Mouse (Mus musculus) lung, postnatal 10 days (tissue): ENCODE results near the gene Cfap54.
A peak's percentile ranks its signal among the peaks of the same experiment; 100 is the strongest.

Source experiments
- DNase-seq: peaks from one replicate; pipeline ENCODE4 v3.0.0; 2021

The Cfap54 gene

DNA sequence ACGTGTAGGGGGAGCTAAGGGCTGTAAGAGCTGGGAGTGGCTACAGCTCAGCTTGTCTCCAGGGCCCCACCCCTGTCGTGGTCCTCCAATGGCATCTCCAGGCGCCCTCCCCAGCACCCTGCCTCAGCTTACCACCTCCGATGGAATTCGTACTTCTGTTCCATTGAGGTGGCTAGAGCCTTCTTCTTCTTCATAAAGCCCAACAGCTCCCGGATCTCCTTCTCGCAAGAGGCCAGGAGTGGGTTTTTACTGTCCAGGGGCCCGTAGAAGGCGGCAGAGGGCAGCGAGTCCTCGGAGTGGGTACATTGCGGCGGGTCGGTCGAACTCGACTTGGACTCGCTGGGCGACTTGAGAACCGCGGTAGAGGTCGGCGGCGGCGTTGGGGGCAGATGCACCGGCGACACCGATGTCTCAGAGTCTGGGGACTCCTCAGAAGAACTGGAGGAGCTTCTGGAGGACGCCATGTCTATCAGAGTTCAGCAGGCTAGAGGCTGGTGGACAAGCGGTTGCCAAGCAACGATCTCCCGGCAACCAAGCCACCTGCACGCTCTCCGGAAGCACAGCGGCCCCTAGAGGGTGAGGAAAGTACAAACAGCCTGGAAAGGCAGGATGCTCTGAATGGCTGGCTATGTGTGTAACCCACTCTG, at the start of gene Cfap54:
Gene Cfap54 (minus strand): TSS at position 486 of the 647 bp plus-strand sequence.
- DNase-seq: peak; percentile 92

DNA sequence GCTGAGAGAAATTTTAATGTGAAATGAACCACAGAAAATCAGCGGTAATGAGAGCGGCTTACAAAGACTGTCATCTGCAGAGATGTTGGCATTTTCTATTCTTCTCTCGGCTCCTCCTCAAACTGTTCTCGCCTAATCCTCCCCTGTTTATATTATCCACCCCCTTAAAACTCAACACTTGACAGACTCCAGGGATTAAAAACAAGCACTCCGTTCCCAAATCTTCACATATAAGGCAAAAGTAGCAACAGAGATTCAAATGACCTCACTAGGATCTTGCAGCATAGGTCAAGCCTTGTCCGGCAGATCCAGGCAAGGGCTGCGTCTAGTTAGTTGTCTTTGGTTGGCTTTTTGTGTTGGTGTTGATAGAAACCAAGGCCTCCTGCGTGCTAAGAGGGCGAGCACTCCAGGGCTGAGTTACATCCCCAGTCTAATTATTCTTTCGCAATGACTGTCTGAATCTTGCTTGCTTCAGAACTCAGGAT, 49.1 kb upstream of the Cfap54 start:
- no peak for DNase-seq

DNA sequence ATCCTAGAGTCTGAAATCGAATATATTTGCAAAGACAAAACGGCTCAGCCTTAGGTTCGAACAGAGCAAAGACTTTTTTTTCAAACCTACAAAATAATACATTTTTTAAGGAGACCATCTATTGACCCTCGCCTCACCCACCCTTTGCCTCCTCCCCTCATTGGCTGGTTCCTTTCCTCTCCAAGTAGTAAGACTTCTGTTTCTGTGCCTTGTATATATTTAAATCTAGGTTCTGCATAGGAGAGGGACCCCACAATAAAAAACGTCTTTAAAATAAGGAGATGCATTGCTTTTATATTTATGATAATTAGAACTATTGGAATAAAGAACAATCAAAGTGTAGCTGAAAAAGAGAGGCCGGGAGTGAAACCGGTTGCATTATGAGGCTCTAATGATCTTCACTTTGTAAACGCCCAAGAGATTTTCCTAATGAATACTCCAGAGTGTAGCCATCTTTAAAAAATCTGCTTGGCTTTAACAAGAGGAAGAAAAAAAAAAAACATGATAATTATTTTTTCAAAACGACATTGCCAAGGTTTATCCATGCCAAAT, 48.6 kb upstream of the Cfap54 start:
- no peak for DNase-seq

DNA sequence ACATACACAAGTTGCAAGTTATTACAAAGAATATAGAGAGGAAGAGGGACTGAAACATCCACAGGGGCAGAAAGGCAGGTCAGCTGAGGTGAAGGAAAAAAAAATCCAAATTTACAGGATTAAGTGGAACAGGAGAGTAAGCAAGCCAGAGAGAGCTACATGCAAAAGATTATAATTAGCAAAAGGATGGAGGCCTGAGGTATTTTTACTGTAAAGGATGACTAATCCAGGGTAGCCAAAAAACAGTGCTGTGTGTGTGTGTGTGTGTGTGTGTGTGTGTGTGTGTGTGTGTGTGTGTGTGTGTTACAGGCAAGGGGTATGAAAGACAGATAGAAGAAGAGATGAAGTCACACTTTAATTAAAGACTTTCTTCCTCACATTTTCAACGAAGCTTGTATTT, 47.9 kb upstream of the Cfap54 start:
- DNase-seq: no peak

DNA sequence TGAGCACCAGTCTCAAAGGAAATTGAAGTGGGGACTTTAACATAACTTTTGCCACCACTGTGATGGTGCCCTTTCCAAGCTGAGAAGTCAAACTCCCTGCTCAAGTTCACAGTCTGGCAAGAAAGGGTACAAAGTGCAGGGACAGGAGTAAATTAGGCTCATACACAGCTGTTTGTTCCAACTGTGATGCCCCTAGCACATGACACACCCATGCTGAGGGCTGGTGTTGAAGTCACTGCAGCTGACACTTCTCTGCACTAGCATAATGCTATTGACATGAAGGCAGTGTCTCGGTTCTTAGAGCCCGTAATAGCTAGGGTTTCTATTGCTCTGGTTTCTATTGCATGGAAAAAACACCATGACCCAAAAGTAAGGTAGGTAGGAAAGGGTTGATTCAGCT, 47.1 kb upstream of the Cfap54 start:
- DNase-seq: no peak

DNA sequence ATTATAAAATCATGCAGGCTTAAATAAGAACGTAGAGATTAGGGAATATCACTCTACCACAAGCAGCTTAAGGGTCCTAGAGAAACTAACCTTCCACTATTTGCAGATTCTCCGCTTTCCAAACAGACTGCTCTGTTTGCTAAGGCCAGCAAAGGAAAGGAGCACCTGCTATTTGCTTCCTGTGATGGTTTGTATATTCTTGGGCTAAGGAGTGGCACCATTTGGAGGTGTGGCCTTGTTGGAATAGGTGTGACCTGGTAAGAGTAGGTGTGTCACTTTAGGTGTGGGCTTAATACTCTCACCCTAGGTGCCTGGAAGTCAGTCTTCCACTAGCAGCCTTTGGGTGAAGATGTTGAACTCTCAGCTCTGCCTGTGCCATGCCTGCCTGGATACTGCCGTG, 44.6 kb upstream of the Cfap54 start:
- no peak for DNase-seq

DNA sequence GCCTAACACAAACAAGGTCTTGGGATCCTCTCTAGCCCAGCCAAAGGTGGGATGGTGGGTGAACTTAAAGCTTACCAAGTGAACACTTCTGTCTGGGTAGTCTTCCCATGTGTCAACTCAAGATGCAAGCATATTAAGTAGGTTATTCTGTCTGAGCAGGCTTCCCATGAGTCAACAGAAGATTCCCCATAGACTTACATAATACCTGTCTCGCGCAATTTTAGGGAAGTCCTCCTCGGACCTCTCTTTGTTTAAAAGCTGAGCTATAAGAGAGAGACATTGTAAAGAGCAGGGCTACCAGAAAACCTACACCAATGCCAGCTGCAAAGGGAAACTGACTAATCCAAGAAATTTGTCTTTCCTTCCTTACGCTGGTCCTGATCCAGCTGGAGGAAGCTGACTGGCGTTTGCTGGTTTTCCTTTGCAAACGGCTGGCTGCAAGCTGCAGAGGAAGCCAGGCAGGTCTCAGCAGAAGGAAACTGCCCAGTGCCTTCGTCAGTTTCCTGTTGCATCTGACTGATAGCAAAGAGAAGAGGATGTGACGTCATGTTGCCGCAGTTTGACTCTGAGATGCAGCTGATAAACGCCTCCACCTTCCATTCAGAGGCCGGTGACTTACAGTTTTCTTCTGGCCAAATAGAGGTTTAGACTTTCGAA, 42.7 kb upstream of the Cfap54 start:
- DNase-seq: peak; percentile 81

DNA sequence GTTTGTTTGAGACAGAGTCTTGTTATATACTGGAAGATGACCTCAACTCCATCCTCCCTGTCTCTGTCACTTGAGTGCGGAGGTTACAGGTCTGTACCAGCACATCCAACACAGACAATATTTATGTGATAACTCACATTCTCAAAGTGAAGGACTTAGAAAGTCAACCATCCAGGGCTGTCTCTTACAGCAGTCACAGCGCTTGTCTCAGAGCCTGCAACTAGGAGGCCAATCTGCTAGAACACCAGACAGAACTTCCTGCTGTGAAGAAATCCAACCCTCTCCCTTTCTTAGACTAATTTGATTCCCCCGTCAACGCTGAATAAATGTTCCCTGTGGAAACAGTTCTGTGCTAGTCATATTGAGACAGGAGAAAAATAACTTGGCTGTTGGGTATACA, 41.9 kb upstream of the Cfap54 start:
- DNase-seq: no peak

DNA sequence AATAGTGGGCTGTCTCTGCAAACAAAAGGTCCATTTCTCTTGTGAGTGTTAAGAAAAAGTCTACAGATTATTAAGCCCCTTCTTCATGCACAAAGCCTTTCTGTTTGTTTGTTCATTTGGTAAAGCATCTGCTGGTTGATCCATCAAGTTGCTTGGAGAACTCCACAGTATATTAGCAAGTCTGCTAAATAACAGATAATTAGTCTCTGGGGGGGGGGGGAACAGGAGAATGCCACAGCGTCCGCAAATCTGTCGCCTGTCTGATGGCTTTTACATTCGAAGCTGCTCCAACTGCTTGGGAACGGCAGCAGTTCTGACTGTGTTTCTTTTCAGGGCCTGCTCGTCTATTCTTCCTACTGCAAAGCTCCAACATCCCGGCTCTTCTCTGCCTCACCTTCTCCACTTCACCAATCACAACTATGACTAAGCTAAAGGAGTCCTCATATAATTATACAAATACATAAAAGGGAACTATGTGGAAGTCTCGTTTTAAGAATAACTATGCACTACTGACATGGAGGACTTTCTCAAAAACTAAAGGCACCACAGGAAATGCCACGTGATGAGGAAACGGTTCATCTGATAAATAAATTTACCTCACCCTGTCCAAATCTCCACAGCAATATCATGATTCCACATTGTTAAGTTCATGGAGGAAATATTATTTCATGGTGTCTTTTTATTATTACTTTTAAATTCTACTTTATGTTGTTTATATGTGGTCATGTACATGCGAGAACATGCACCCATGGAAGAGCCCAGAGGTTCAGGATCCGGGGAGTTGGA, 41.2 kb upstream of the Cfap54 start:
- DNase-seq: no peak

DNA sequence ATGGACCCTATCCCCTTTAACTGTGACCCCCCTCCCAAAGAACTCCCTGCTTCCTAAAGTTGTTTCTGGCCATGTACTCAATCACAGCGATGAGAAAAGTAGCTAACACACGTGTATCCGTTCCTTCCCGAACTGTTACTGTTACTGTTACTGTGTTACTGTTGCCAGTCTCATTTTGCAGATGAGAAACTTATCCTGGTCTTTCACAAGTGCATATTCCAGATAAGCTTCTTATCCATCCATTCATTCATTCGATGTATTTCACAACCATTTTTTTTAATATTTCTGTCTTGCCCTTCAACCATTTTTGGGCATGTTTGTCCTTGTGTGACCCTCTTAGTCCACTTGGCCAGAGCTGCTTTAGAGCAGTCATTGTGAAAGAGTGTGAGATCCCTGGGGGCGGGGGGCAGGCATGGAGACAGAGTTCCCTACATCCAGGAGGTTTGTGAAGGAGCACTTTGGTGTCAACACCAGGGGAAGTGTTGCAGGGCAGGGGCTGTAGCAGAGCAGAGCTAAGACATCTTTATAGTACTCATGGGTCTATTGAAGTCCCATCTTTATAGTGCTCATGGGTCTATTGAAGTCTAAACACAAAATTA, 39.9 kb upstream of the Cfap54 start:
- DNase-seq: no peak

DNA sequence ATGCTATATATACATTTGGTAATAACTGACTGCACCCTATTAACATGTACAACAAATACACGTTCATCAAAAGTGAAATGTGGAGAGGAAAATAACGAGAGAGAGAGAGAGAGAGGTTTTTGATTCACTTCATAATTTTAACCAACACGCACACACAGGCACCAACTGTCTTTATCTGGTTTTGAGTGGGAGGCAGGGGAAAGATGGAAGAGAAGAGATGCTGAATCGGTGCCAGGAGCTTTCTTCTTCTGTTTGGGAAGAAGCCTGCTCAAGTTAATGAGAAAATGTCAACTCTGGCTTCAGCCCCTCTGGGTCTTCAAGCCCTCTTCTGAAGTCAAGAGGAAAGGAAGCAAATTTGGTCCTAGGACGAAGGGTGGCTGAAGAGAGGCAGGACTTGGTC, 38.4 kb upstream of the Cfap54 start:
- DNase-seq: no peak

DNA sequence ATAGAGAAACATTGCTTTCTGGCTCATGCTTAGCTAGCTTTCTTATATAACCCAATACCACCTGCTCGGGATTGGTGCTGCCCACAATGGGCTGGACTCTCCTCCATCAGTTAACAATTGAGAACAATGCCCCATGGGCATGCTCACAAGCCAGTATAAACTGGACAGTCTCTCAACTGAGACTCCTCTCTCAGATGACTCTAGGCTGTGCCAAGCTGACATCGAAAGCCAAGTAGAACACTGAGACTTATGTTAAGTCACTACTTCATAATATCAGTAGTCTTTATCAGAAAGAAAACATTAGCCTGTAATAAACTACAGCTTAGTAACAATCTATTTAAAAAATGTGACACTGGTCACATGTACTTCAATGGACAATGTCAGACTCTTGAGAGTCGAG, 35.2 kb upstream of the Cfap54 start:
- DNase-seq: no peak

DNA sequence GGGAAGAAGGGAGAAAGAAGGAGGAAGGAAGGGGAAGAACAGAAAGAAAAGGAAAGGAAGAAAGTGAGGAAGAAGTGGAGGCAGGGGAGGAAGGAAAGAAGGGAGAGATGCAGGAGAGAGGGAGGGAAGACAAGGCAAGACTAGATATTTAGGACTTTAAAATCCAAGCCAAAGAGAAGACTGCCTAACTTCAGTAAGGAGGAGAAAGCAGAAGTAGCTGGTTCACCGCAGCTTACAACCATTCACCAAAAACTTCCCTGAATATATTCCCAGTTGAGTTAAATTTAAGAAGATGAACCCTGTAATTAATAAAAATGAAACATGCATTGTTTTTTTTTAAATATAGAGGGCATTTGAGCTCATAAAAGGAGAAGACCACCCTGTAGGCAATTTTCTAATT, 34.3 kb upstream of the Cfap54 start:
- no peak for DNase-seq

DNA sequence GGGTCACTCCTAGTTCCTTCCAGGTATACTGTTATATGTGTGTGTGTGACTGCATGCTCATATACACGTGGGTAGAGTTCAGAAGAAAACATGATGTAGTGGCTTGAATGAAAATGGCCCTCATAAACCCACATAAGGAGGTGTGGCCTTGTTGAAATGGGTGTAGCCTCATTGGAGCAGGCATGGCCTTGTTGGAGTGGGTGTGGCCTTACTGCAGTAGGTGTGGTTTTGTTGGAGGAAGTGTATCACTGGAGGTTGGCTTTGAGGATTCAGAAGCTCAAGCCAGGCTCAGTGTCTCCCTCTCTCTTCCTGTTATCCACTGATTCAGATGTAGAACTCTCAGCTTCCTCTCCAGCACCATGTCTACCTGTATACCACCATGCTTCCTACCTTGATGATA, 33.4 kb upstream of the Cfap54 start:
- DNase-seq: no peak

DNA sequence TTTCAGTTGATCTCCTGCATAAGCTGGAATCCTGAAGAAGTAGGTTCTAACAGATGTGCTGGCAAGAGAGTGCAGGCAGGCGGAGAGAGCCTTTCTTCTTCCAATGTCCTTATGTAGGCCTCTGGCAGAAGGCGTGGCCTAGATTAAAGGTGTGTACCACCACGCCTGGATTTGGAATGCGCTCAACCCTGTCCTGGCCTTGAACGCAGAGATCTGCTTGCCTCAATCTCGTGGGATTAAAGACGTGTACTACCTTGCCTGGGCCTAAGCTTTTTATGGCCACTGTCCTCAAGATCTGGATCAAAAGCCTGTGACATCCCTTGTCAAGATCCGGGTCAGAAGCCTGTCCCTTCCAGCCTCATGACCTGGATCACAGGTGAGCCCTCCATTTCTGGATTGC, 32.5 kb upstream of the Cfap54 start:
- DNase-seq: no peak

DNA sequence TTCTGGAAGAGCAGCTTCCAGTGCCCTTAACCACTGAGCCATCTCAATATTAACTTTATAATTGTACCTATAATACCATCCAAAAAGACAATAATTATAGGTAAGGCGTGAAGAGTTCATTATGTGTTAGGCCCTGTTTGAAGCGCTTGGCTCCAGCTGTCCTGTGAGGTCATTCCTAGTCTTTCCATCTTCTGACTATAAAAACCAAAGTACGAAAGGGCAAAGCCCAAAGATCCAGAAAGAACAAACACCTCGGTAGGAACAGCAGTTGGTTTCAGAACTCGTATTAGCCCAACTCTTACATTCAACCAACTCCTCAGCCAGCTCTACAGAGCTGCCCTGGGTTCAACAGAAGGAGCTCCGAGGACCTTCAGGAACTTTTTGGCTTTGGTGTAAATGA, 30.6 kb upstream of the Cfap54 start:
- no peak for DNase-seq

DNA sequence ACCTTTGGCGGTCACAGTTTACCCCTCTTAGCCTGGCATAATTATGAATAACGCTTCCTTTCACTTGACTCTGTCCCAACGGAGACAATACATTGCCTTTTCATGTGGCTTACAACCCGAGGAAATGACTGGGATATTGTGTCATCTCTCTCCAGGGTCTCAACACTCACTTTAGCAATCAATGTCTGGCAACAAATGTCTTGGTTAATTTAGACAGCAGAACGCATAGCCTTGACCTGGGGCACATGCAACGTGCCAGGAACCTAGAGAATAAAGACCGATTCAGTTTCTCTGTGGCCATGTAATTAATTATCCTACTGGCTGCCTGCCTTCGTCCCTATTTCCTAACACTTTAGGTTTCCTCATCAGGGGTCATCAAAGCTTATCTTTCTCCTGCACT, 30.0 kb upstream of the Cfap54 start:
- no peak for DNase-seq

DNA sequence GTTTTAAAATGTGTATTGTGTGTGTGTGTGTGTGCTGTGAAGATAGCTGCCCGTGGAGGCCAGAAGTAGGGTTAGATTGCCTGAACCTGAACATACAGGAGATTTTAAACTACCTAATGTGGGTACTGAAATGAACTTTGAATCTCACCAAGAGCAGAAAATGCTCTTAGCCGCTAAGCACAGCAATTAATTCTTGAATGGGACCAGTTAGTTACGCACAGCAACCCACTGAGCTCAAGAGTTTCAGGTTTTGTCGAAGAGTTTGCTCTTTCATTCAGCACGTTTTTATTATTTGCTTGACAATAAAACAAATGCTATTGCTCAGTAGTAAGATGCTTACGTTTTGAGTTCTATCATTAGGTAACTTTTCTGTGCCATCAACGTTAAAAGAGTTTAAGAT, 23.9 kb upstream of the Cfap54 start:
- no peak for DNase-seq

DNA sequence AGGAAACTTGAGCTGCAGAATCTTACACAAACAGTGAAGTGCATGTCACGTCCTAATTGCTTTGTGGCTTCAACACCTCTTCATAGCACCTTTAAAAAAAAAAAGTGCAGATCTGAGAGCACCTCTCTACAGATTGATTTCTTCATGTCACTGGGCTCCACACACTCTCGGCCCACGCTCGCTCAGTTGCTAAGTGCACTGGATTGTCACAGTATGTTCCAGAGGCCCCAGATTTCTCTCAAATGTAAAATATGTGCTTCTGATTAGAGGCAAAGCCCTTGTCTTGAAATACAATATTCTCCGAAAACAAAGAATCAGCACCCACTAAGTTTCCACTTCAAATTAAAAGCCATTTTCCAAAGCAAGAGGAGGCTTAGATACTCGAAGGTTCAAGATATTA, 22.9 kb upstream of the Cfap54 start:
- DNase-seq: no peak

DNA sequence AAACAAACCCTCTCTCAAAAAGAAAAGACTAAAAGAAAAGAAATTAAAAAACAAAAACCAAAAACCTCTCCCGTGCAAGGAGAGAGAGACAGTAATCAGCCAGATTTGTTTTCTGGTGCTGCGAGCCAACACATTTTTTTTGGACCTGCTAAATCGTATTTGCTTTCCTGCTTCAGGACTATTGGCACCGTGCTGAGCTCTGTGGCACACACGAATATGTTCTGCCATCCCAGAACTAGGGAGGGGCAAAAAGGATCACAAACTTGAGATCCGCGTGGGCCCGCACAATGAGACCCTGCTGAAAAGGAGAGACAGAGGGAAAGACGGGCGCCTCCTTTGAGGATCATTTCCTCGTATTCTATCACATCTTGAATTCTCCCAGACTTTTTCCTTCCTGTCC, 22.3 kb upstream of the Cfap54 start:
- DNase-seq: no peak

DNA sequence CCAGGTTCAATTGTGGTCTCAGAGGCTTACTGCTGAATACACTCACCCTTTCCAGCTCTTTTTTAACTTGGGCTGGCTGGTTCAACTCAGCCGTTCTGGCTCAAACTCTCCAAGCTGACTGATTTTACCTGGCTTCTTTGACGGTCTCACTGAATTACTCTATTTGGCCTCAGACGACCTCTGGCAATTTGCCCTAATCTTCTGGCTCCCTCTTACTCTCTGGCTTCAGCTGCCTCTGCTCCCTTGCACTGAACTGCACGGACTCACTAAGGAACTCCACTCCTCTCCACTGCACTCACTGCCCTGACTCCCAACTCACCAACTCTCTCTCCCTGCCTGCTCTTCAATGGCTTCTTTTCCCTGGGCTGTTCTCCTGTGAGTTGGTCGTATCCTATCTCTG, 20.9 kb upstream of the Cfap54 start:
- no peak for DNase-seq

DNA sequence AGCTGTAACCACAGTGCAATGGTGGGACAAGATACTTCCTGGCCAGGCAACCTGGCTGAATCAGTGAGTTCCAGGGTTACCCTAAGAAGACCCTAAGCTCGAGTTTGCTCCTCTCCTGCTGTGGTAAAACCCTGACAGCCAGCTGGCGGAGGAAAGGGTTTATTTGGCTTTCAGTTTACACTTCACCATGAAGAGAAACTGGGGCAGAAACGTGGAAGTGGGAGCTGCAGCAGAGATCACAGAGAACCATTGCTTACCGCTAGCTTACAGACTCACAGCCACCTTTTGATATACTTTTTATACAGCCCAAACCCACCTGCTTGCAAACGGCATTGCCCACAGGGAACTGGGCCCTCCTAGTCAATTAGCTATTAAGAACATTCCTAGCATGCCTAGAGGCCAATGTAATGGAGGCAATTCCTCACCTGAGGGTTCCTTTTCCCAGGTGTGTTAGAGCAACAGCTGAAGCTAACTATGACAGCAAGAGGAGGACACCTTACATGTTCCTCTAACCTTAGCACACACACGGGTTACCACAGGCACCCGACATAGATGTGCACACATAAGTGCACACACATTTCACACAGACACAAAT, 16.9 kb upstream of the Cfap54 start:
- DNase-seq: no peak

DNA sequence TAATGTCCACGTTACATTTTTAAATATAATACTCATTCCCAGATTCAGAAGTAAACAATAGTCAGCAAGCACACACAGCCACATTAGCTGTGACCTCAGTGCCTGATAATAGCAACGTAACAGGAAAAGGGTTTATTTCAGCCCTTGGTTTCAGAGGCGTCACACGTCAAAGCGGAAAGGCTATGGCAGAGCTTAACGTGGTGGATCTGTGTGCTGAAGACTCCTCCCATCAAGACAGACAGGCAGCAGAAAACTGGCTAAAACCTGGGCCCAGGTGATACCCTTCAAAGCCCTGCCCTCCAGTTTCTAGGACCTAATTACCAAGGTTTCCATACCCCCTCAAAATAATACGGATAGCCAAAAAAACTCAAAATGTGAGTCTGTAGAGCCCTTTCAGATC, 16.0 kb upstream of the Cfap54 start:
- no peak for DNase-seq
